Mouse (Mus musculus) hindbrain, embryonic 16.5 days (tissue): ENCODE data around the gene Nhlh1. TPM values are rescaled to one million over a fixed set of nuclear protein-coding genes. Genes with fewer than 3 reads are reported as not detected.

Experiments
- ATAC-seq: fragments of 200-750 bp; cut with Nextera tagmentation; 2 replicates; pipeline ENCODE4 v1.8.0; 2017; ENCODE audit warnings: moderate TSS enrichment, moderate library complexity
- H3K27ac ChIP-seq: fragments of 300-500 bp; sonication (generic); 2 replicates; pipeline ENCODE4 v1.5.1; 2014; ENCODE audit warnings: low read depth, mild to moderate bottlenecking, control low read depth, low read length, moderate library complexity
- H3K27me3 ChIP-seq: fragments of 300-500 bp; sonication (generic); replicated peaks from 2 replicates; pipeline ENCODE4 v1.6.1; 2014; ENCODE audit warnings: low read length; ENCODE audit not compliant: control insufficient read depth, insufficient read depth
- H3K36me3 ChIP-seq: fragments of 300-500 bp; sonication (generic); 2 replicates; pipeline ENCODE4 v1.6.1; 2014; ENCODE audit warnings: mild to moderate bottlenecking, low read length, moderate library complexity, mixed read lengths; ENCODE audit not compliant: control insufficient read depth, insufficient read depth
- H3K4me1 ChIP-seq: fragments of 300-500 bp; sonication (generic); 2 replicates; pipeline ENCODE4 v1.6.1; 2014; ENCODE audit warnings: low read depth, low read length; ENCODE audit not compliant: control insufficient read depth, insufficient read depth
- H3K4me2 ChIP-seq: fragments of 300-500 bp; sonication (generic); 2 replicates; pipeline ENCODE4 v1.6.1; 2014; ENCODE audit warnings: mild to moderate bottlenecking, low read length, control low read depth, moderate library complexity
- H3K4me3 ChIP-seq: fragments of 300-500 bp; sonication (generic); 2 replicates; pipeline ENCODE4 v1.5.1; 2014; ENCODE audit warnings: mild to moderate bottlenecking, low read length, control low read depth, moderate library complexity
- H3K9ac ChIP-seq: fragments of 300-500 bp; sonication (generic); 2 replicates; pipeline ENCODE4 v1.6.1; 2014; ENCODE audit warnings: low read depth, mild to moderate bottlenecking, control low read depth, low read length, moderate library complexity
- H3K9me3 ChIP-seq: fragments of 300-500 bp; sonication (generic); 2 replicates; pipeline ENCODE4 v1.6.1; 2014; ENCODE audit warnings: mild to moderate bottlenecking, low read length, moderate library complexity; ENCODE audit not compliant: control insufficient read depth
- WGBS: fragments of 180-500 bp; shearing (Covaris S2); extraction: QIAGEN DNeasy Blood & Tissue Kit; methylation state at CpG from one replicate; pipeline ENCODE4 v1.1.7; 2014; 5-methylcytosine and 5-hydroxymethylcytosine counted together
- polyA plus RNA-seq: library from polyadenylated mRNA; unstranded; fragments of >200 nt; fragmentation: Nextera tagmentation; extraction: Ambion mirVana; gene quantifications from 2 replicates; pipeline ENCODE4 v1.2.1, GENCODE M21; 2015

Gene Nhlh1
- polyA plus RNA-seq, 1 experiment from 2014 or later = 3.2 TPM

DNA sequence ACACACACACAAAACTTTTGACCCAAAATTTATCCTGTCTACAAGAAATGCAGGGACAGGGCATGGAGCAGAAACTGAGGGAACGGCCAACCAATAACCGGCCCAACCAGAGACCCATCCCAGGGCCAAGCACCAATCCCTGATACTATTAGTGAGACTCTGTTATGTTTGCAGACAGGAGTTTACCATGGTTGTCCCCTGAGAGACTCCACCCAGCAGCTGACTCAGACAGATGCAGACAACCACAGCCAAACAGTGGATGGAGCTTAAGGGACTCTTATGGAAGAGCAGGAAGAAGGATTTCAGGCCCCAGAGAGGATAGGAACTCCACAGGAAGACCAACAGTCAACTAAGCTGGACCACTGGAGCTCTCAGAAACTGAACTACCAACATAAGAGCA lies 27.5 kb downstream of the Nhlh1 start:
- no peak overlapping the region for H3K9ac ChIP-seq
- 100% methylated on average over 2 of the region's 2 CpGs for WGBS
- H3K4me2 ChIP-seq = no peak overlapping the region
- no peak overlapping the region for H3K4me3 ChIP-seq
- H3K4me1 ChIP-seq = peaks cover 23% of the 10 kb centered on the region
- no peaks in the 10 kb centered on the region for H3K9me3 ChIP-seq
- H3K36me3 ChIP-seq = no peaks in the 10 kb centered on the region
- no peaks in the 10 kb centered on the region for H3K27me3 ChIP-seq
- no peak for ATAC-seq
- no peak overlapping the region for H3K27ac ChIP-seq

DNA sequence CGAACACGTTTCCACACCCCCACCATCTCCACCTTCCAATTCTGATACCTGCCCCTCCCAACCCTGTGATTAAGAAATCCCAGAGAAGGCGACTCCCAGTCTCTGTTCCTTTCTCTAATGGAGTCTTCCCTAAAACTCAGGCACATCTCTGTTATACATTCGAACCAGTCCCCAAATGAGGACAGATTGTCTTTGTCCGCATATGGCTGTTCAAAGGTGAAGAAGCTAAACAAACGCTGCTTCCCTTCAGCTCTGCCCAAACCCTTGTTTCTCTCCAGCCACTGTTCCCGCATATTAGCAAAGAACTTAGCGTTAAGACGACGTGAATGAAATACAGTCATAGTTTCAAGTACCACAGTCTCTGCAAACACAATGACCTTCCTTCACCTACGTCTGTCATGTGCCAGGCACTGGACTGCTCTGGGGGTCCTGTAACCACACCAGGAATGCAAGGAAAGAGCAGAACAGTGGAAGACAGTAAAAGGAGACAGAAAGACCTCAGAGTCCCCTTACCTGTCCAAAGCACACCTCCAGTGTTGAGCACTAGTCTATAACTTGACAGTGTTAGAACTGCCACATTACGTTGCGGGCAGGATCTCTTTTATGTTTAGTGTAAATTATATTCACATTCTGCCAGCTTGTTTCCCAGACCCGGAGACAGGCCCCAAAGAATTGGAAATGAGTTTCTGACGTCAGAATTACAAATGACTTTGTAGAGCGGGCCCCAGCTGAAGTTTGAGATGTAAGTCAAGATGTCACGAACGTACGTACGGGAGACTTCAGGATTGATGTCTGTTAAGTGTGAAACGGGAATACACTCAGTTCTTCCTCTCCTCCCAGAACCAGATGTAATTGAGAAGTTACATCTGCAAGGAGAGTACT lies 28.7 kb downstream of the Nhlh1 start, which contains the start of gene Vangl2:
Gene Vangl2 (minus strand): TSS at position 51 of the 882 bp plus-strand sequence.
- no peaks in the 10 kb centered on the region for H3K36me3 ChIP-seq
- H3K27me3 ChIP-seq = no peaks in the 10 kb centered on the region
- peaks cover 36% of the 10 kb centered on the region for H3K4me1 ChIP-seq
- peak within 1 kb of the TSS; percentile 82 for H3K4me3 ChIP-seq
- peak within 1 kb of the TSS; percentile 93 for H3K9ac ChIP-seq
- peak within 1 kb of the TSS; percentile 70 for H3K4me2 ChIP-seq
- ATAC-seq = no peak
- peak within 1 kb of the TSS; percentile 96 for H3K27ac ChIP-seq
- no peaks in the 10 kb centered on the region for H3K9me3 ChIP-seq
- 23% methylated on average over 21 of the region's 21 CpGs for WGBS

DNA sequence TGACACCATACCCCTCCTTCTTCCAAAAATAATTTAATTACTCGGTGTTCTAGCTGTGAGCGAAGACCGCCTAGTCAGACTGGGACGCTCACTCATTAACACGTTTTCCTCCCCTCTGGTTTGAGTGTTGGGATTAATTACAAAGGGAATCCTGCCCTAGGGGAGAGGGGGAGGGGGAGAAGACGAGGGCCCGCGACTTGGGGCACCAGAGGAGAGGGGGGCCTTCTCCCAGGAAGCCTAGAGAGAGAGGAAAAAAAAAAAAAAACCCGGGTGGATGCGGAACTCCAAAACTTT lies 29.6 kb downstream of the Nhlh1 start:
- Histone ChIP-seq H3K4me1 (peaks cover 42% of the 10 kb centered on the region), H3K9me3 (no peaks in the 10 kb centered on the region), H3K4me3 (peak overlapping the region; percentile 82), H3K27ac (peak overlapping the region; percentile 96), H3K36me3 (no peaks in the 10 kb centered on the region), H3K4me2 (peak overlapping the region; percentile 70), H3K27me3 (no peaks in the 10 kb centered on the region), H3K9ac (peak overlapping the region; percentile 93)
- 4% methylated on average over 10 of the region's 10 CpGs for WGBS
- no peak for ATAC-seq

DNA sequence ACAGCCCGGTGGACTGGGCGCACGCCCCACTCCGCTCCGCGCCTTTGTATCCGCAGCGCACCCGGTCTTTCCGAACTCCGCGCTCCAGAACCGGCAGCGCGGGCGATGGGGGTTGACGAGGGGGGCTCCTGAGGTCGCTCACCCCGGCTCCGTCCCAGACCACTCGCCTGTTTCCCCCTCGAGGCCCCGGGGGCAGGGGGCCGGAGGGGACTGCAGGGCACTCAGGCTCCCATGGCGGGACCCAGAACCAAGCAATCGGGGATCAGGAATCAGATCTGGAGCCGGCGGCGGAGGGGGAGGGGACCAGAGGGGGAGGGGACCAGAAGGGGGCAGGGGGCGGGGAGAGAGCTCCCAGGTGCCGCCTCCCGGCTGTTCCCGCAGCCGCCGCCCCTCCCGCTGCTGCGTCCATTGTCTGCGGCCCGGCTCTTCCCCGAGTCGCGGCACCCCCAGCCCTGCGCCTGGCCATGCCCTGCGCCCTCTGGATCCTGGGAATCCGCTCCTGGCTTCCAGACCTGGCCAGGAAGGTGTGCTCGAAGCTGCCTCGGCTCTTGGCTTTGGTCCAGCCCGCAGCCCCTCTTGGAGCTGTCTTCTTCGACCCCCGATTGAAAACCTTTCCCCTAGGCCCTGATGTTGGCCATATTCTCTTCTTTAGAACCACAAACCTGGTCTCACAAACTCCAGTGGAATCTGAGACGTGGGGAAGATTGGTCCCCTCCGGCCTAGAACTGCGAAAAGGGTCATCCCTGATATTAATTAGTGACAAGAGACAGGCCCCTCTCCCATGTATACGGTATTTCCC lies 30.2 kb downstream of the Nhlh1 start:
- H3K4me3 ChIP-seq = peak overlapping the region; percentile 82
- peak overlapping the region; percentile 70 for H3K4me2 ChIP-seq
- H3K9me3 ChIP-seq = no peaks in the 10 kb centered on the region
- ATAC-seq = peak; percentile 85
- H3K27ac ChIP-seq = peak overlapping the region; percentile 96
- WGBS = under 1% methylated on average over 52 of the region's 54 CpGs
- peaks cover 47% of the 10 kb centered on the region for H3K4me1 ChIP-seq
- peak overlapping the region; percentile 93 for H3K9ac ChIP-seq
- no peaks in the 10 kb centered on the region for H3K27me3 ChIP-seq
- H3K36me3 ChIP-seq = no peaks in the 10 kb centered on the region

DNA sequence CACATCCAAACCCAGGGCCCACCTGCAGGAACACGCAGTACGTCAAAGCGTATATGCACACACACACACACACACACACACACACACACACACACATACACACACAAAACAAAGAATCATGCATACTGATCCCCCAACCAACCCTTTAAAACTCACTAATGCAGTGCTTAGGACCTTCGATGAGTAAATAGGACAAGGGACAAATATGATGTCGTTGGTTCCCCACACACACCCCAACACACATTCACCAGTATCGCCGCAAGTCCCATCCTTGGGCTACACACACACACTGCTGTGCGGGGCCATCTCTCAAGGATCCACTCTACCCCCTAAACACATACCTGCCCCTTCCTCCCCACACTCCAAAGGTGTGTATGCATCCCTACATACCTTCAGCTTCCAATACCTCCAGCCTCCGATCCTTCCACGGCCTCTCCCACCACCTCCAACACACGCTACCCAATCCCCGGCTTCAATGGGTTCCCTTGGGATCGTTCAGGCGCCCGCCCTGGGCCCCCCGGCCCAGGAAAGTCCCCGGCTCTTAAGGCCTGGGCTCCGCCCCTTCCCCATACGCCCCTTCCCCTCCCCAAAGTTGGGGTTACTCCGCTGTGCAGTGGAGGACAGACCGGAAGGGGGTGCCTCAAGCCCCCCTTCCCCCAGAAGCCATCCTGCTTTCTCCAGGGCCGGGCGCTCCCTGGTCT lies 31.0 kb downstream of the Nhlh1 start:
- H3K36me3 ChIP-seq = no peaks in the 10 kb centered on the region
- 3% methylated on average over 23 of the region's 23 CpGs for WGBS
- peak overlapping the region; percentile 96 for H3K27ac ChIP-seq
- H3K4me3 ChIP-seq = peak overlapping the region; percentile 82
- no peaks in the 10 kb centered on the region for H3K27me3 ChIP-seq
- H3K4me1 ChIP-seq = peaks cover 54% of the 10 kb centered on the region
- no peaks in the 10 kb centered on the region for H3K9me3 ChIP-seq
- H3K9ac ChIP-seq = peak overlapping the region; percentile 93
- peak overlapping the region; percentile 70 for H3K4me2 ChIP-seq
- peak; percentile 75 for ATAC-seq

DNA sequence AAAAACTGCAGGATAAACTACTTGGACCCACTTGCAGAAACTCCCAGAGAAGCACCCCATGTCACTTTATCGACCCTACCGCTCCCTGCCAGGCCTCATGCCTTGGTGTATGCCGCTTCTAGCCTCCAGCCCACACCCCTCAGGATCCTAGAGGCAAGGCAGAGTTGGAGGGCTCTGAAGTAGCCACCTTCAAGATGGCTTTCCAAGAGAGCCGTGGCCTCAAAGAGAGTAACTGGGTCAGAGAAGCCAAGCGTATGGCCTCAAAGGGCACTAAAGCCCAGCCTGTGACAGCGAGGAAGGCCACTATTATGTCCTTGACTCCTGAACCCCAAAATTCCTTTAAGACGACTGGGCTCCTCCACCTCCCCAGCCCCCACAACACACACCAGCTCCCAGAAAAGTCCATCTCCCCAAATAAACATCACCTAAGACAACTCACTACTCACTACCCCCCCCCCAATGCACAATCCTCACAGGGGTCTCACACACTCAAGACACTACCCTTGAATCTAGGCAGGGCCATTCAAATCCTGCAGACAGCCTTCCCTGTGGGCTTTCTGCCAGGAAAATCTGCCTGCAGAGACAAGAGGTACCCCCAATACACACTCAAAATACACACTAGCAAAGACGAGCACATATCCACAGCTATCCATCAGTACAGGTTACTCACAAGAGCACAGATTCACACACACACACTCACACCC lies 32.0 kb downstream of the Nhlh1 start:
- 0 out of 2 replicates have a peak, but pooled peaks have one; percentile 0 for ATAC-seq
- no peaks in the 10 kb centered on the region for H3K36me3 ChIP-seq
- 9% methylated on average over 8 of the region's 8 CpGs for WGBS
- H3K9me3 ChIP-seq = no peaks in the 10 kb centered on the region
- H3K27ac ChIP-seq = peak overlapping the region; percentile 96
- peaks cover 58% of the 10 kb centered on the region for H3K4me1 ChIP-seq
- peak overlapping the region; percentile 82 for H3K4me3 ChIP-seq
- H3K9ac ChIP-seq = peak overlapping the region; percentile 93
- peak overlapping the region; percentile 70 for H3K4me2 ChIP-seq
- H3K27me3 ChIP-seq = no peaks in the 10 kb centered on the region

DNA sequence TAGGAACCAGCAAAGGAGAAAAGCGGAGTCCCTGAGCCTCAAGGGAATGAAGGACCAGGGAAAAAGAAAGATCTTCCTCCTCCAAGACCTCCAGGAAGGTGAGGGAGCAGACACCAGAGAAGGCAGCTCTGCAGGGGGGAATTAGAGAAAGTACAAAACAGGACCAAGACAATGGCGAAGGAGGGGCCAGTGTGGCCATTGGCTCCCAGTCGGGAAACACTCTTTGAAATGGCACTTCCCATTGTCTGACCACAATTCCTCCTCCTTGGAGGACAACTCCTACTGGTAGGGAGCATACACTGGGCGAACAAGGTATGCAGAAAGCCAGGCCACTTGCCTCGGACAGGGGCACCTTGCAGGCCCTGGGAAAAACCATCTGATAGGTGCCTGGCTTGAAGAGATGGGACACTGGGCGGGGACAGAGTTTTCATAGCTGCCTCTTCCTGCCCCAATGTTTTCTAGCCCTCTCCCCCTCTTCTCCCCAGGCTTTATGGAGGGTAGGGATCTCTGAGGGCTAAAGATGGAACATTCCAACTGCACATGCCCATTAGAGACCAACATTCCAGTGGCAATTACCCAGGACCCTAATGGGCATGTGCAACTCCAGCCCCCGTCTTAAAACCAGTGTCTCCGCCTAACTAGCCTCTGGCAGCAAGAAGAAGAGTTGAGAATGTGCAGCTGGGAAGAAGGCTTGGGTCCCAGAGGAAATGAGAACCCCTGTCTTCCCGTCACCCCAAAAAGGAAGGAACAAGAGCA lies 33.1 kb downstream of the Nhlh1 start:
- Histone ChIP-seq H3K36me3 (no peaks in the 10 kb centered on the region), H3K9me3 (no peaks in the 10 kb centered on the region), H3K4me2 (peak overlapping the region; percentile 70), H3K27me3 (no peaks in the 10 kb centered on the region), H3K9ac (peak overlapping the region; percentile 93), H3K4me1 (peaks cover 68% of the 10 kb centered on the region), H3K27ac (no peak overlapping the region), H3K4me3 (peak overlapping the region; percentile 82)
- 18% methylated on average over 9 of the region's 9 CpGs for WGBS
- ATAC-seq = no peak

DNA sequence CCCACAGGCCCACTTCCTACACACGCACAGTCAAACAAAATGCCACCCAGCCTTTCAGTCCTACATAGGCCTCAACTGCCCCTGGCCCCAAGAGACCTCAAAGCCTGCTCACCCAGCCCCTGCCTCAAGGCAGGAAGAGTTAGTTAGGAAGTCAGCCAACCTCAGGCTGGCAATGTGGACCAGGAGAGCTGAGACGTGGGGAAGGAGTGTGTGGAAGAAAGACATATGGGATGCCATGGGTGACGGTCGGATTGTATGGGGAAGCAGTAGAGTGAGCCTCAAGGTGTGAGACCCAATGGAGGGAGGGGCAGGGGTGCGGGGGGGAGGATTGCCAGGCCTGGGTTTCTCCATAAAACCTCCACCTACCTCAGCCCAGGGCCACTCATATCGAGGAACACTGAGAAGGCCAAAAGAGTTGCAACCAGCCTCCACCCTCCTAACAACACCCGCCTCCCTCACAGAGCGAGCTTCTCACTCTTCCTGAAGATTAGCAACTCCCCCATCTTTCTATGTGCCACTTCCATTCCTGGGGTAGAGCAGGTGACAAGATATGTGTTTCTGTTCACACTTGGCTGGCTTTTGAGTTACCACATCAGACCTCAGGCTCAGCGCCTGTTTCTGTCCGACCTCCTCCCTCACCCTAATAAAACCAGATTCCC lies 37.4 kb downstream of the Nhlh1 start:
- peak overlapping the region; percentile 21; the same call in 1 of the 2 replicates for H3K27ac ChIP-seq
- no peak for ATAC-seq
- H3K36me3 ChIP-seq = no peaks in the 10 kb centered on the region
- 53% methylated on average over 10 of the region's 10 CpGs for WGBS
- no peak overlapping the region for H3K4me3 ChIP-seq
- no peak overlapping the region; the same call in 1 of the 2 replicates for H3K9ac ChIP-seq
- no peaks in the 10 kb centered on the region for H3K9me3 ChIP-seq
- no peak overlapping the region for H3K4me2 ChIP-seq
- H3K4me1 ChIP-seq = peaks cover 84% of the 10 kb centered on the region
- H3K27me3 ChIP-seq = no peaks in the 10 kb centered on the region
